Mouse (Mus musculus) lung, embryonic 15.5 days (tissue): Measurements from ENCODE around the gene Itpr2. TPM values are rescaled to one million over a fixed set of nuclear protein-coding genes. Genes with fewer than 3 reads are reported as not detected.
A peak's percentile ranks its signal among the peaks of the same experiment; 100 is the strongest.
"Not testable (repeated sequence)": the region's sequence is repeated elsewhere in the genome, so short reads cannot be mapped to it uniquely, and the experiment has no call there.

ENCODE experiments used
- ATAC-seq: fragments of 200-750 bp; cut with Nextera tagmentation; 2 replicates; pipeline ENCODE4 v1.8.0; 2017; ENCODE audit warnings: moderate number of reproducible peaks, borderline replicate concordance; ENCODE audit not compliant: low FRiP score, low TSS enrichment; ENCODE audit errors: extremely low read depth
- H3K27ac ChIP-seq: fragments of 300-500 bp; sonication (generic); 2 replicates; pipeline ENCODE4 v1.5.1; 2015; ENCODE audit warnings: moderate library complexity, mild to moderate bottlenecking, inconsistent platforms
- H3K27me3 ChIP-seq: fragments of 300-500 bp; sonication (generic); 2 replicates; pipeline ENCODE4 v1.6.1; 2015; ENCODE audit warnings: inconsistent platforms
- H3K36me3 ChIP-seq: fragments of 300-500 bp; sonication (generic); 2 replicates; pipeline ENCODE4 v1.6.1; 2015; ENCODE audit warnings: inconsistent platforms
- H3K4me1 ChIP-seq: fragments of 300-500 bp; sonication (generic); 2 replicates; pipeline ENCODE4 v1.6.1; 2015; ENCODE audit warnings: inconsistent platforms
- H3K4me2 ChIP-seq: fragments of 300-500 bp; sonication (generic); 2 replicates; pipeline ENCODE4 v1.6.1; 2015; ENCODE audit warnings: inconsistent platforms, mild to moderate bottlenecking, moderate library complexity
- H3K4me3 ChIP-seq: fragments of 300-500 bp; sonication (generic); 2 replicates; pipeline ENCODE4 v1.5.1; 2015; ENCODE audit warnings: mild to moderate bottlenecking, inconsistent platforms
- H3K9ac ChIP-seq: fragments of 300-500 bp; sonication (generic); 2 replicates; pipeline ENCODE4 v1.6.1; 2015; ENCODE audit warnings: inconsistent platforms
- H3K9me3 ChIP-seq: fragments of 300-500 bp; sonication (generic); 2 replicates; pipeline ENCODE4 v1.6.1; 2016; ENCODE audit warnings: inconsistent platforms
- WGBS: fragments of 180-500 bp; shearing (Covaris S2); methylation state at CpG from one replicate; pipeline ENCODE4 v1.1.7; 2015; 5-methylcytosine and 5-hydroxymethylcytosine counted together
- polyA plus RNA-seq: library from polyadenylated mRNA; unstranded; fragments of >200 nt; fragmentation: Nextera tagmentation; extraction: Ambion mirVana; gene quantifications from 2 replicates; pipeline ENCODE4 v1.2.1, GENCODE M21; 2015

The Itpr2 gene
- polyA plus RNA-seq, 1 experiment from 2014 or later = 18.8 TPM

DNA sequence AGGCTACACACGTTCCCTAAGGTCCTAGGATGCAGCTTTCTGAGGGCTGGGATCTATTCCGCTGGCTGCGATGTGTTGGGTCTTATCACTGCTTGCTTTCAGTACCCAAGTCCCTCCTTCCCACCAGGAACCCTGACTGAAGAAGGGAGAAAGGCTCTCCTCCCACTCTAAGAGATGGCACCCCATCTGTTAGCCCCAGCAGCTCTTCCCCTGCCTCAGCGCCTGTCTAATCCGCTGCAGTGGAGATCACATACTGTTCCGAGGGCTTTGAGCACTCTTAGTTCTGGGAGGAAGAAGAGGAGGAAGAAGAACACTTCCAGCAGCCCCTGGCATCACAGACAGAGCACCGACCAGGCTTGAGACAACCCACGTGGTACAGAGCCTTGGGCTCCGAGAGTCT lies 14.9 kb downstream of the Itpr2 start:
- Histone ChIP-seq H3K27ac (no peak overlapping the region), H3K4me2 (no peak overlapping the region), H3K27me3 (no peaks in the 10 kb centered on the region), H3K9me3 (no peaks in the 10 kb centered on the region), H3K4me3 (no peak overlapping the region), H3K4me1 (peaks cover 6% of the 10 kb centered on the region; the same call in 1 of the 2 replicates), H3K36me3 (no peaks in the 10 kb centered on the region), H3K9ac (no peak overlapping the region)
- WGBS = 77% methylated on average over 9 of the region's 9 CpGs
- ATAC-seq = no peak

DNA sequence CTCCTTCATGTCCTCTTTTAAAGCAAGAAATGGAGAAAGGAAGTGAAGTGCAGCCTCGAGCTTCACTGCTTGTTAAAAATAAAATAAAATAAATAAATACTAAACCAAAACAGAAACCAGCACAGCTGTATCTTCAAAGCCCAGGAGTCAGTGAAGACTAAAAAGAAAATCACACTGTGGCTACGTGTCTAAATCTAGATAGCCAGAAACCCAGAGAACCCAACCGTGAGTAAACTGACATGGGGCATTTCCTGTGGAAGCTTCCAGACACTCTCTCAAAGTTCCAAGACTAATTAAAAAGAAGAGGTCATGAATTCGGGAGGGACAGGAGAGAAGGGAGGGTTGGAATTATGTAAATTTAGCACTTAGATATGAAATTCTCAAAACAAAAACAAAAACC lies 15.9 kb downstream of the Itpr2 start:
- Histone ChIP-seq H3K36me3 (no peaks in the 10 kb centered on the region), H3K9ac (no peak overlapping the region), H3K4me1 (peaks cover 16% of the 10 kb centered on the region), H3K4me3 (no peak overlapping the region), H3K4me2 (no peak overlapping the region), H3K27me3 (no peaks in the 10 kb centered on the region), H3K27ac (no peak overlapping the region), H3K9me3 (no peaks in the 10 kb centered on the region)
- ATAC-seq = no peak
- 35% methylated on average over 4 of the region's 4 CpGs for WGBS

DNA sequence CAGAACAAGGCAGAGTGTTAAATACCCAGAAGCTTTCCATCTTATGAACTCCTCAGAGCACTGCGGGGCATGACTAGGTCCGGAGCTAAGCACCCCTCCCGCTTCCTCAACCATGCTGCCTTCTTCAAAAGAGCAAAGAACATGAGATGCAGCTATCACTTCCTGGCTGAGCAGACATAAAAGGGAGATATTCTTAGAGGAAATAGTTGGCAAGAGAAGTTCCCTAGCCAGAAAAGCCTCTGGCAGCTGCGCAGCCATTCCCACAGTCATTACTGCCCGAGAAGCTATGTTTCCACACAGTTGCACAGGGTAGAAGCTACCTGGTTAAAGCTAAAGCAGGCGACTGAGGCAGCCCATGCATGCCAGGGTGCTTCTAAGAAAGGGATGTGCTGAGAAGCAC lies 20.6 kb downstream of the Itpr2 start:
- WGBS = 38% methylated on average over 6 of the region's 6 CpGs
- Histone ChIP-seq H3K27ac (peak overlapping the region; percentile 36; the same call in 1 of the 2 replicates), H3K27me3 (no peaks in the 10 kb centered on the region), H3K4me2 (peak overlapping the region; percentile 13; the same call in 1 of the 2 replicates), H3K4me3 (no peak overlapping the region), H3K4me1 (peaks cover 19% of the 10 kb centered on the region), H3K9me3 (no peaks in the 10 kb centered on the region), H3K36me3 (no peaks in the 10 kb centered on the region), H3K9ac (no peak overlapping the region)
- no peak; the same call in 1 of the 2 replicates for ATAC-seq

DNA sequence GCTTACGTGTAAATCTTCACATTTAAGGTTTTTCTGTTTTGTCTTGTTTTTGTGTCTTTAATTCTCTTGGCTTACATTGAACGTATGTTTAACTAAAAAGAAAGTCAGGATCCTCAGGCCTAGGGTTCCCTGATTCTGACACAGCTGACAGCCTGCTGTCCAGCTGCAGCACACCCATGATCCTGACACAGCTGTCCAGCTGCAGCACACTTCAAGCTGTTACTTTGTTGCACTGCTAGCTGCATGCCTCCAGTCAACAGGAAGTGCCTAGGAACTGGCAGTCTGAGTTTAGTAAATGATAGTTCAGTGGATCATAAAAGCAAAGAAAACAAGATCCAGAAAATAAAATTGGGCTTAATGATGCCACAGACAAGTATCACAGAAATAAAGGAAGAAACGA lies 21.1 kb downstream of the Itpr2 start:
- Histone ChIP-seq H3K27ac (peak overlapping the region; percentile 36; the same call in 1 of the 2 replicates), H3K4me3 (no peak overlapping the region), H3K9me3 (no peaks in the 10 kb centered on the region), H3K9ac (no peak overlapping the region), H3K36me3 (no peaks in the 10 kb centered on the region), H3K4me1 (peaks cover 19% of the 10 kb centered on the region), H3K4me2 (peak overlapping the region; percentile 13; the same call in 1 of the 2 replicates), H3K27me3 (no peaks in the 10 kb centered on the region)
- ATAC-seq = peak; percentile 57; the same call in 1 of the 2 replicates
- WGBS = 54% methylated on average over 3 of the region's 3 CpGs

DNA sequence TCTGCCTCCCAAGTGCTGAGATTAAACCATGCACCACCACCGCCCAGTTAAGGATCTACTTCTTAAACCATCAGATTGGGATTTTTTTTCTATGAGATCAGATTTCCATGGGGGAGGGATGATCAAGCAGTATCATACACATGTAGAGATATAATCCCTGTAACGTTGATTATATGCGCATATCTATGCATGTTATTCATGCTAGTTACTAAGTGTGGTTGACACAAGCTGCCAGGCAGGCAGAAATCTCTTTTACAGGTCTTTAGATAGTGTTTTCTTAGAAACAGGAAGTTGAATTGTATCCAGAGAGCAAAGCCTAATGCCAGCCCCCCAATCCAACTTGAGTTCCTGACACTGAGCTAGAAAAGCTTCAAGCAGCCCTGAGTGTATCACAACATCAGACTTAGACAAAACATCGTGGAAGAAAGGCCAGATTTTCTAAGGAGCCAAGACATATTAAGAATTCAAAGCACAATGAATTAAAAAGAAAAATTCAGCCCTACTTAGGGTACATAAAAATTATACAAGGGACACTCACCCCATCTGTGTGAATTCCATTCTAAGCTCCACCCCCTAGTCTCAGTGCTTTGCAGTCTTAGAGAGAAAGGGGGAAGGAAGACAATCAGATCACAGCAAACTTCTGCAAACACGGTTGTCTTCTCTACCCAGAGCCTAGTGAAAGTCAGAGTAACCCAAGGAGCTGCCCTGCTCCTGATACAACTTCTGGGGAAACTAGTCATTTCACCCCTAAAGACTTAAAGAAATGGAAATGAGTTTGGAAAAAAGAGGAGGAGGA lies 22.9 kb downstream of the Itpr2 start:
- Histone ChIP-seq H3K27ac (no peak overlapping the region), H3K9me3 (no peaks in the 10 kb centered on the region), H3K27me3 (no peaks in the 10 kb centered on the region), H3K9ac (no peak overlapping the region), H3K36me3 (no peaks in the 10 kb centered on the region), H3K4me2 (no peak overlapping the region), H3K4me3 (no peak overlapping the region), H3K4me1 (peaks cover 19% of the 10 kb centered on the region)
- 72% methylated on average over 5 of the region's 5 CpGs for WGBS
- ATAC-seq = no peak

DNA sequence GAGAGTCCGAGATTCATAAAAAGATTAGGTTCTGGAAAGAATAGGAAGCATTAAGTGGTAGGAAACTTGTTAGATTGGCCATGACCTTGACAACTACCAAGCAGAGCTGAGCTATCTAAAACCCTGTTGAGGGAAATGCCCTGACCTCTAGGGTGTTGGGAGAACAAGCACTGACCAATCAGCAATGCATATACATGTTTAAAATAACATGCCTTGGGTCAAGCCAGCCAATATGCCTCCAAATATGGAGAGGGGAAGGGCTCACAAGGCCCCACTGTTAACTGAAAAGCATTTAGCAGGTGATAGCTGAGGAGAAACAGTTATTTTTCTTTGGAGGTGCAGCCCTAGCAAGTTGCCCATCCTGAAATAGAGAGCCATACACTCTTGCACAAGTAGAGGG lies 25.2 kb downstream of the Itpr2 start:
- Histone ChIP-seq H3K4me2 (no peak overlapping the region), H3K27ac (no peak overlapping the region), H3K27me3 (no peaks in the 10 kb centered on the region), H3K36me3 (no peaks in the 10 kb centered on the region), H3K4me3 (no peak overlapping the region), H3K4me1 (peaks cover 11% of the 10 kb centered on the region), H3K9ac (no peak overlapping the region), H3K9me3 (no peaks in the 10 kb centered on the region)
- ATAC-seq = no peak
- 22% methylated on average over 1 of the region's 1 CpGs for WGBS

DNA sequence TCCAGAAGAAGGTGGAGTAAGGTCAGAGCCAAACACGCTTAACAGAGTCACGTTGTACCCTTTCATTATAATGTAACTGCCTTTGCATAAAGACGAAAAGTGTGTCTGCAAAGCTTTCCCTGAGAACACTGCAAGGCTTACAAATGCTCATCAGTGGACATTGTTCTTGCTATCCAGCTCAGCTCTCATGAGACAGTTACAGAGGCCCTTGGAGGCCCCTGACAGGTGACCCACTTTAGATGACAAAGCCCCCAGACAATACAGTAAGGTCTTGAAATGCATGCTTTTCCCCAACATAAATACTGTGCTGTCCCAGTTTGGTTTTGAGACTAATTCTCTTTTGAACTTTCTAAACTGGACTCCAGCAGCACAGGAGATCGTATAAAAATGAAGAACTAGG lies 27.9 kb downstream of the Itpr2 start:
- 82% methylated on average over 4 of the region's 4 CpGs for WGBS
- no peaks in the 10 kb centered on the region for H3K36me3 ChIP-seq
- H3K27ac ChIP-seq = no peak overlapping the region

DNA sequence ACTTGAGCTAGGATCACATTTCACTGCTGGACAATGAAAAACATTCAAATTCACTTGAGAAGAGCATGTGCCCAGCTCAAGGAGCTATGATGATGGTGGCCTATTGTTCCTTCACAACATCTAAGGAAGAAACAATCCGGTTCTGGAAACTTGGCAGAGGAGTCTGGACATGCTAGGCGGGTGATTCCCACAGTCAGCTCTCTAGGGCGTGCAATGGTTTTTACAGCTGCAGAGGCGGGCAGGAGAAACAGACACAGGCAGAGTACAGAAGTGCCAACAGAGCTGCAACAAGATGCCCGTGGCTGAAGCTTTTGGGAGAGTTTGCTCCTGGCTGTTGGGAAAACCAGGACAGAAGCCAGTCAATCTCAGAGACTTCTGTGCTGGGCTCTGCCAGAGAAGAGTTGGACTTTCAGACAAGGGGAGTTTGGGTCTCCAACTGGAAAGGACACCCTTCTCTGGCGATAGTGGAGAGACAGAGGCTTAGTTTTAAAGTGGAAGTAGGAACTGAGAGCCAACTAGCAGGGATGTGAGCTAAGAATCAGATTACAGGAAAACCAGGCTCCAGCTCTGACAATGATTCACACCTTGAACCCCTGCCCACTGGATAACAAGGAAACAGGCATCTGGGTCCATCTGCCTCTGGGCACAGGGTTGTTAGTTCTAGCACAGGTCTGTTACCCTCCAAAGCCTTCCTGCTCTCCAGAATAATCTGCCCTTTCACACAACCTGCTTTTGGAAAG lies 28.6 kb downstream of the Itpr2 start:
- ATAC-seq = no peak
- Histone ChIP-seq H3K27ac (no peak overlapping the region), H3K4me1 (no peaks in the 10 kb centered on the region), H3K4me3 (no peak overlapping the region), H3K9me3 (no peaks in the 10 kb centered on the region), H3K4me2 (no peak overlapping the region), H3K9ac (no peak overlapping the region), H3K36me3 (no peaks in the 10 kb centered on the region), H3K27me3 (no peaks in the 10 kb centered on the region)
- WGBS = 76% methylated on average over 6 of the region's 6 CpGs

More for the DNA sequence above, 27.9 kb downstream of the Itpr2 start:
- Histone ChIP-seq H3K4me2 (no peak overlapping the region), H3K4me3 (no peak overlapping the region), H3K27me3 (no peaks in the 10 kb centered on the region), H3K4me1 (no peaks in the 10 kb centered on the region), H3K9me3 (no peaks in the 10 kb centered on the region), H3K9ac (no peak overlapping the region)
- ATAC-seq = no peak

DNA sequence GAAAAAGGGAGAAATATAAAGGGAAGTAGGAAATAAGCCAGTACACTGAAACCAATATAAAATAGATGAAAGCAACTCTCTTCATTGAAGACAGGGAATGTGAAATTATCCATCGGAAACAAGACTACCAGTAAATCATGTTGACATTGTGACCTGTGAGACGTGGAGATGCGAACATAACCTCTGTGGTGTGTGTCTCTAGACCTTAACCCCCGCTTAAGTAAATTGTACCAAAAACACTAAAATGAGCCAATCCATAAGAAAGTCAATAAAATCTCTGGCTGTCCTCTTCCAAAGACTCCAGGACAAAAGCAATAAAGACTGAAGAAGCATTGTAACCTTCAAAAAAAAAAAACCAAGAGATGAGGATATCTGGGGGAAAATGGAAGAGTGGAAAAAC lies 31.6 kb downstream of the Itpr2 start:
- Histone ChIP-seq H3K9me3 (no peaks in the 10 kb centered on the region), H3K36me3 (no peaks in the 10 kb centered on the region), H3K4me3 (no peak overlapping the region), H3K4me1 (no peaks in the 10 kb centered on the region), H3K4me2 (no peak overlapping the region), H3K27me3 (no peaks in the 10 kb centered on the region), H3K27ac (no peak overlapping the region), H3K9ac (no peak overlapping the region)
- ATAC-seq = no peak
- 71% methylated on average over 4 of the region's 4 CpGs for WGBS

DNA sequence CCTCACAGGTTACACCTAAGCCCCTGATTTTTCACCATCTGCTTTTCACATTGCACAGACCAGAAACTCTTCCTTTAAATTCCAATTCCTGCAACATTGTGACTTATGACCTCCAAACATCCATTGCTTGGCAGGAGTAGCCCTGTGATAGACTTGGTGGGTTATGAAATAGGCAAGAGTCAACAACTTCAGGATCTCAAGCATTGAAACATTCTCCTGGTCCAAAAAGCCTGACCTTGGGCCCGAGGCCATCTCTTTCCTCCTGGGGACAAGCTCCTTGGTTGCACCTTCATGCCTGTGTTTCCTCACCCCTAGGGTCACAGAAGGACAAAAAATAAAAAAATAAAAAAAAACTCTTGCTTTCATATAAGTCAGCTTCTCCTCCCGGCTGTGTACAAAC lies 32.1 kb downstream of the Itpr2 start:
- Histone ChIP-seq H3K4me3 (no peak overlapping the region), H3K9me3 (no peaks in the 10 kb centered on the region), H3K36me3 (no peaks in the 10 kb centered on the region), H3K27me3 (no peaks in the 10 kb centered on the region), H3K9ac (no peak overlapping the region), H3K4me2 (no peak overlapping the region), H3K27ac (no peak overlapping the region), H3K4me1 (no peaks in the 10 kb centered on the region)
- ATAC-seq = no peak
- 80% methylated on average over 2 of the region's 2 CpGs for WGBS

DNA sequence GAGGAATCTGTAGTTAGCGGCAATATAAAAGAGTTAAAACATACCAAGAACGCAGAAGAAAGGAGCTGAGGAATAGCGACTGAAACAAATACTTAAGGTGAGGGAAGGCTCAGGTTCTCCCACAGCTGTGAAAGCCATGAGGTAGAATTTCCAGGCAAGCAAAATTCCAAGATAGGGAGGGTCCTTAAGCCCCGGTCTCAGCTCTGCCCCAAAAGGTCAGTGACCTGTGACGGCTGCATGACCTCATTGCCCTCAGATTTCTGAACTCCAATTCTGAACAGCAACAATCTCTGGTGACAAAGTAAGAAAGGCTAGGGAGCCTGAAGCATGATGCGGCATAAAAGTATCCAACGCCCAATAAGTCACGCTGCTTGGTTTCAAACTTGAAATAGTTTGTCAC lies 33.7 kb downstream of the Itpr2 start:
- Histone ChIP-seq H3K4me2 (no peak overlapping the region), H3K9me3 (no peaks in the 10 kb centered on the region), H3K4me1 (no peaks in the 10 kb centered on the region), H3K27ac (no peak overlapping the region), H3K9ac (no peak overlapping the region), H3K27me3 (no peaks in the 10 kb centered on the region), H3K36me3 (no peaks in the 10 kb centered on the region), H3K4me3 (no peak overlapping the region)
- WGBS = 60% methylated on average over 8 of the region's 8 CpGs
- ATAC-seq = no peak

DNA sequence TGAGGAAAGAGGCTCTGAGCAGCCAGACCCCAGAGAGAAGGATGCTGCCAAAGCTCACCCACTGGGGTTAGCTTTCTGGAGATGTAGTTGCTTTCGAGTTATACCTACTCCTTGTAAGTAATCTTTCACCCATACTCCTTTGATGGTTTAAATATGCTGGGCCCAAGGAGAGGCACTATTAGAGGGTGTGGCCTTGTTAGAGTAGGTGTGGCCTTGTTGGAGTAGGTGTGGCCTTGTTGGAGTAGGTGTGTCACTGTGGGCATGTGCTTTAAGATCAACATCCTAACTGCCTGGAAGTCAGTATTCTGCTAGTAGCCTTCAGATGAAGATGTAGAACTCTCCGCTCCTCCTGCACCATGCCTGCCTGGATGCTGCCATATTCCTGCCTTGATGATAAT lies 37.4 kb downstream of the Itpr2 start:
- 84% methylated on average over 2 of the region's 2 CpGs for WGBS

More for the DNA sequence above, 37.4 kb downstream of the Itpr2 start:
- H3K9ac ChIP-seq, ATAC-seq, H3K27me3 ChIP-seq, H3K4me3 ChIP-seq, H3K4me1 ChIP-seq, H3K4me2 ChIP-seq, H3K36me3 ChIP-seq, H3K27ac ChIP-seq, H3K9me3 ChIP-seq: not testable (repeated sequence)
